In genomic region chr11:101441450-101442126, GRCm38 (mm10) we compare ENCODE assay signal across 1 mouse cellular context.
TF ChIP-seq lines count a peak whose summit lies in the region.

No protein-coding gene starts in this region.

TF ChIP-seq in ES-E14, 5 proteins besides CTCF, POLR2A, EP300 and RAD21:
- 0 out of 2 replicates have a peak, but pooled peaks have one; percentile 33 for TF ChIP-seq ZNF384 (IDR thresholded peaks at IDR 0.05; ENCODE audit: low read depth, low read length)
